Mouse (Mus musculus): ENCODE measurements around the gene Crispld2.

- TF ChIP-seq CTCF (IDR thresholded peaks at IDR 0.05; ENCODE audit: low read depth) = no peak
- TF ChIP-seq EP300 (IDR thresholded peaks at IDR 0.05; ENCODE audit: low read depth) = no peak
Measured at GRCm38 (mm10) chr8:120100388-120101067, 108.3 kb downstream of the Crispld2 start.
